Mouse (Mus musculus): Measurements from ENCODE around the gene Jkamp.

DNA sequence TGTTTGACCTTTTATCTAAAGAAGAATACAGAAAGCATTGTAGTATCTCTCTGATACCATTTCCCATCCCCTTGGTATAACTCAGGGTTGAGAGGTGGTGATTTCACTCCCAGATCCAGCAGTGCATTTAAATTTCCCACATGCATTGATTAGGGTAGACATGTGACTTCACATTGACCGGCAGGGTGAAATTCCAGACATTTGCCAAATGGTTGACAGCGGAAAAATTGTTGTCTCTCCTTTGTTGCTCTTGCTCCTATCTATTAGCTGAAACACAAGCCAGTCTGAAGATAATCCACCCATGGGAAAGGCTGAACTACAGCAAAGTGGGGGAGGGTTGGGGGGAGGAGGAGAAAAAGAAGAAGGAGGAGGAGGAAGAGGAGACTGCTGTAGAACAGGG, 46.5 kb upstream of the Jkamp start:
- no peak for TF ChIP-seq CTCF (IDR thresholded peaks at IDR 0.05)
- TF ChIP-seq EP300 (IDR thresholded peaks at IDR 0.05): no peak

Measured in lung, postnatal 0 days (tissue).